Mouse (Mus musculus) spleen, adult 10 weeks (tissue): Measurements from ENCODE around the gene Plppr2. TPM values are rescaled to one million over a fixed set of nuclear protein-coding genes. Genes with fewer than 3 reads are reported as not detected.

Experiments
- polyA plus RNA-seq: library from polyadenylated mRNA; stranded (reverse); fragments of 350-450 nt; fragmentation: Illumina TruSeq; extraction: RNeasy Lipid Tissue Mini Kit (QIAGEN cat#74804); gene quantifications from one replicate; pipeline ENCODE4 v1.2.3, GENCODE M21; 2015; ENCODE audit warnings: low replicate concordance; ENCODE audit not compliant: insufficient read depth

Gene Plppr2
- polyA plus RNA-seq, result 0.70 TPM

GRCm38 (mm10) chr9:21936692-21937570, at the start of gene Plppr2:
Plppr2 (plus strand) TSS chr9:21937033.

GRCm38 (mm10) chr9:21918035-21918592, 18.7 kb upstream of the Plppr2 start, which contains the start of gene Rab3d:
Rab3d (minus strand) TSS chr9:21918192.

GRCm38 (mm10) chr9:21927208-21927753, 9.6 kb upstream of the Plppr2 start, which contains the start of the genes Ccdc159 and Tmem205:
Ccdc159 (plus strand) TSS chr9:21927471.
Tmem205 (minus strand) TSS chr9:21927556.

GRCm38 (mm10) chr9:21955570-21956281, 18.9 kb downstream of the Plppr2 start, which contains the start of gene Swsap1:
Swsap1 (plus strand) TSS chr9:21955755.

GRCm38 (mm10) chr9:21963417-21963816, 26.6 kb downstream of the Plppr2 start, which contains the start of gene Epor:
Epor (minus strand) TSS chr9:21963506.

GRCm38 (mm10) chr9:21989230-21990110, 52.6 kb downstream of the Plppr2 start, which contains the start of gene Rgl3:
Rgl3 (minus strand) TSS chr9:21989446.

Other genes starting within 250 kb of the Plppr2 start
- gene Ldlr, start 213.6 kb upstream of the Plppr2 start, polyA plus RNA-seq, result 17.3 TPM
- 6.4 TPM for gene Spc24, start 176.7 kb upstream of the Plppr2 start, polyA plus RNA-seq
- 9.1 TPM for gene Kank2, start 138.3 kb upstream of the Plppr2 start, polyA plus RNA-seq
- gene Angptl8, start 101.5 kb upstream of the Plppr2 start, polyA plus RNA-seq, result not detected
- gene Dock6, start 84.4 kb upstream of the Plppr2 start, polyA plus RNA-seq, result 14.7 TPM
- 7.7 TPM for gene Rab3d, start 18.8 kb upstream of the Plppr2 start, polyA plus RNA-seq
- gene Ccdc159, start 9.6 kb upstream of the Plppr2 start, polyA plus RNA-seq, result 0.79 TPM
- 3.3 TPM for gene Tmem205, start 9.5 kb upstream of the Plppr2 start, polyA plus RNA-seq
- gene Swsap1, start 18.7 kb downstream of the Plppr2 start, polyA plus RNA-seq, result 10.0 TPM
- 2.1 TPM for gene Epor, start 26.5 kb downstream of the Plppr2 start, polyA plus RNA-seq
- 2.1 TPM for gene Rgl3, start 52.4 kb downstream of the Plppr2 start, polyA plus RNA-seq
- not detected for gene Ccdc151, start 65.6 kb downstream of the Plppr2 start, polyA plus RNA-seq
- gene Prkcsh, start 65.8 kb downstream of the Plppr2 start, polyA plus RNA-seq, result 29.0 TPM
- not detected for gene Elavl3, start 115.0 kb downstream of the Plppr2 start, polyA plus RNA-seq
- gene Gm49318, start 134.2 kb downstream of the Plppr2 start, polyA plus RNA-seq, result not detected
- 5.6 TPM for gene Zfp653, start 134.3 kb downstream of the Plppr2 start, polyA plus RNA-seq
- 12.2 TPM for gene Ecsit, start 148.4 kb downstream of the Plppr2 start, polyA plus RNA-seq
- 12.6 TPM for gene Cnn1, start 162.2 kb downstream of the Plppr2 start, polyA plus RNA-seq
- gene Elof1, start 180.1 kb downstream of the Plppr2 start, polyA plus RNA-seq, result 40.6 TPM
- 117 TPM for gene Acp5, start 198.7 kb downstream of the Plppr2 start, polyA plus RNA-seq
- gene Pigyl, start 219.8 kb downstream of the Plppr2 start, polyA plus RNA-seq, result 7.4 TPM